Mouse (Mus musculus): ENCODE measurements around the gene Txndc8.

DNA sequence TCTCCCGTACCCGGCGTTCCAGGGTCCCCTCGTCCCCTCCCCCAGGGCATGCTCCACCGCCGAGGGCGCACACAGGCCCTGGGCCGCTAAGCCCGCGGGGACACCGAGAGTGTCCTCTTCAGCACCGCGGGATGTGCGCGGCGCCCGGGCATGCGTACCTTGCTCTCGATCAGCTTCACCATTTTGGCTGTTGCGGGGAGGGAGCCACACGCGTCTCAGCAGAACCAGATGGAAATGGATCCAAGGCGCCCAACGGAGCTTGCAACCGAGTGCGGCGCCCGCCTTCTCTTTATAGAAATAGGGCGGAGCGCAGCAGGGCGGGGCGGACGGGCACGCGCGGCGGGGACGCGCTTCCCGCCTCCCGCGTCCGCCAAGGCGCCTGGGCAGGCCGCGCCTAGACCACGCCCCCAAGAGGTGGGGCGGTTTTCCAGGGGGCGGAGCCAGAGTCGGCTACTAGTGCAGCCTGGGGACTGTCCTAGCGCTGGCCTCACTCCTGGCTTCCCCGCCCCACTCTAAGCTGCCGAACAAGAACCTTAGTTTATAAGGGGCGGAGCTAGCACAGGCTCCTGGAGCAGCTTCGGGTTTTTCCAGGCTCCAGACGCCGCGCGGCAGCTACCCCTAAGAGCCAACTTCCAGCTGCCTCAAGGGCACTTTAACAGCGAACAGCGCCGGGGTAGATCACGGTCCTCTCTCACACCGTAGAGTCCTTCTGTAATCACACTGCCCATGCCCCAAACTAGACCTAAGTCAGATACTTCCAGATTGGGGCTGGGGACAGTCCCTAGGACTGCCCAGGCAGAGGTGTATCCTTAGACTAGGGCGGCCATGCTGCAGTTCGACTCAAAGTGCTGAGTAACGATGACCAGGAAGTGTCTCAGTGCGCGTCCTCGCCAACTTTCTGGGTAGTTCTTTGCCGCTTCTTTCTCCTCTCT is 52.6 kb downstream of the Txndc8 start, which contains the start of gene Txn1:
- TF ChIP-seq CTCF (IDR thresholded peaks at IDR 0.05; ENCODE audit: borderline replicate concordance, extremely low read depth, insufficient read depth, insufficient read length) = no peak
- peak; percentile 74; the same call in 1 of the 2 replicates for TF ChIP-seq POLR2A (IDR thresholded peaks at IDR 0.05; ENCODE audit: borderline replicate concordance, extremely low read depth, insufficient read depth, insufficient read length, poor library complexity, severe bottlenecking)
